Mouse (Mus musculus) CH12F3 (cell line): ENCODE data around the gene Epha2.

Experiments
- in situ Hi-C: fragments of 300-500 bp; cut with MboI; formaldehyde crosslinking; loops from 2 replicates; pipeline ENCODE4 v1.14.3; 2020; ENCODE audit warnings: low sequenced_read_pairs

The Epha2 gene

GRCm38 (mm10) chr4:141279327-141279726, 21.7 kb upstream of the Epha2 start:
- in situ Hi-C loops, result no loop called here

GRCm38 (mm10) chr4:141279783-141280182, 21.3 kb upstream of the Epha2 start:
- in situ Hi-C loops, result loop anchor here (10.0 kb wide), 1 partner anchor 85 kb away; the partner anchor contains the start of gene Fam131c

GRCm38 (mm10) chr4:141280471-141280870, 20.6 kb upstream of the Epha2 start:
- in situ Hi-C loops, result loop anchor here (10.0 kb wide), 1 partner anchor 84 kb away; the partner anchor contains the start of gene Fam131c

- in situ Hi-C loops, result loop anchor here (10.0 kb wide), 1 partner anchor 84 kb away; the partner anchor contains the start of gene Fam131c
Measured at GRCm38 (mm10) chr4:141281153-141281552, 19.9 kb upstream of the Epha2 start.

- in situ Hi-C loops, result loop anchor here (10.0 kb wide), 1 partner anchor 83 kb away; the partner anchor contains the start of gene Fam131c
Measured at GRCm38 (mm10) chr4:141281578-141281977, 19.5 kb upstream of the Epha2 start.

- in situ Hi-C loops, result loop anchor here (10.0 kb wide), 1 partner anchor 83 kb away; the partner anchor contains the start of gene Fam131c
Measured at GRCm38 (mm10) chr4:141282087-141282486, 19.0 kb upstream of the Epha2 start.

- in situ Hi-C loops, result loop anchor here (10.0 kb wide), 1 partner anchor 82 kb away; the partner anchor contains the start of gene Fam131c
Measured at GRCm38 (mm10) chr4:141282623-141283022, 18.4 kb upstream of the Epha2 start.

GRCm38 (mm10) chr4:141283176-141283878, 17.7 kb upstream of the Epha2 start:
- in situ Hi-C loops, result loop anchor here (10.0 kb wide), 1 partner anchor 81 kb away; the partner anchor contains the start of gene Fam131c

- in situ Hi-C loops, result loop anchor here (10.0 kb wide), 1 partner anchor 81 kb away; the partner anchor contains the start of gene Fam131c
Measured at GRCm38 (mm10) chr4:141283879-141284411, 17.1 kb upstream of the Epha2 start.

- in situ Hi-C loops, result loop anchor here (10.0 kb wide), 1 partner anchor 80 kb away; the partner anchor contains the start of gene Fam131c
Measured at GRCm38 (mm10) chr4:141284486-141284885, 16.6 kb upstream of the Epha2 start.

GRCm38 (mm10) chr4:141285128-141285527, 15.9 kb upstream of the Epha2 start:
- in situ Hi-C loops, result loop anchor here (10.0 kb wide), 1 partner anchor 80 kb away; the partner anchor contains the start of gene Fam131c

- in situ Hi-C loops, result loop anchor here (10.0 kb wide), 1 partner anchor 78 kb away; the partner anchor contains the start of gene Fam131c
Measured at GRCm38 (mm10) chr4:141286860-141287517, 14.1 kb upstream of the Epha2 start.

GRCm38 (mm10) chr4:141287518-141288004, 13.5 kb upstream of the Epha2 start:
- in situ Hi-C loops, result loop anchor here (10.0 kb wide), 1 partner anchor 77 kb away; the partner anchor contains the start of gene Fam131c

- in situ Hi-C loops, result loop anchor here (10.0 kb wide), 1 partner anchor 77 kb away; the partner anchor contains the start of gene Fam131c
Measured at GRCm38 (mm10) chr4:141288152-141288551, 12.9 kb upstream of the Epha2 start.

- in situ Hi-C loops, result no loop called here
Measured at GRCm38 (mm10) chr4:141291571-141292375, 9.3 kb upstream of the Epha2 start.

GRCm38 (mm10) chr4:141295774-141296186, 5.3 kb upstream of the Epha2 start:
- in situ Hi-C loops, result no loop called here

GRCm38 (mm10) chr4:141297934-141298333, 3.1 kb upstream of the Epha2 start:
- in situ Hi-C loops, result no loop called here

- in situ Hi-C loops, result no loop called here
Measured at GRCm38 (mm10) chr4:141299356-141299755, 1.7 kb upstream of the Epha2 start.

- in situ Hi-C loops, result no loop called here
Measured at GRCm38 (mm10) chr4:141300196-141300595, 844 bp upstream of the Epha2 start.
